Mouse (Mus musculus) ovary, adult 2 months (tissue): ENCODE results near the gene Btbd35f8. TPM values are rescaled to one million over a fixed set of nuclear protein-coding genes. Genes with fewer than 3 reads are reported as not detected.

ENCODE experiments used
- polyA plus RNA-seq: library from polyadenylated mRNA; depleted of rRNA; stranded (reverse); fragments of >200 nt; gene quantifications from 2 replicates; pipeline ENCODE4 v1.2.3, GENCODE M21; 2012; rRNA removed

The Btbd35f8 gene
- not detected in 2 replicates for polyA plus RNA-seq

GRCm38 (mm10) chrX:34450224-34450623 is at the start of gene Btbd35f8:
Btbd35f8 (plus strand) TSS chrX:34450524.

Other genes with a start within 250 kb of the Btbd35f8 start
- not detected in 2 replicates for gene Spin2g, start 211.8 kb upstream of the Btbd35f8 start, polyA plus RNA-seq